Mouse (Mus musculus) kidney, postnatal 0 days (tissue): ENCODE measurements around the gene 1110032A03Rik. TPM values are rescaled to one million over a fixed set of nuclear protein-coding genes. Genes with fewer than 3 reads are reported as not detected.

ENCODE experiments used
- ATAC-seq: fragments of 200-750 bp; cut with Nextera tagmentation; replicated peaks from 2 replicates; pipeline ENCODE4 v1.8.0; 2017; ENCODE audit warnings: low read depth, moderate number of reproducible peaks, moderate TSS enrichment, moderate library complexity; ENCODE audit not compliant: low FRiP score
- DNase-seq: peaks from one replicate; pipeline ENCODE4 v3.0.0-alpha.2; 2016; ENCODE audit warnings: low spot score
- H3K27ac ChIP-seq: fragments of 300-500 bp; sonication (generic); 2 replicates; pipeline ENCODE4 v1.5.1; 2014; ENCODE audit warnings: mild to moderate bottlenecking
- H3K27me3 ChIP-seq: fragments of 300-500 bp; sonication (generic); 2 replicates; pipeline ENCODE4 v1.6.1; 2014; ENCODE audit warnings: low read length, mixed read lengths; ENCODE audit not compliant: insufficient read depth
- H3K36me3 ChIP-seq: fragments of 300-500 bp; sonication (generic); 2 replicates; pipeline ENCODE4 v1.6.1; 2014; ENCODE audit warnings: low read length, mixed read lengths; ENCODE audit not compliant: insufficient read depth
- H3K4me1 ChIP-seq: fragments of 300-500 bp; sonication (generic); replicated peaks from 2 replicates; pipeline ENCODE4 v1.6.1; 2014; ENCODE audit warnings: antibody characterized with exemption, low read length, mixed read lengths; ENCODE audit not compliant: insufficient read depth
- H3K4me2 ChIP-seq: fragments of 300-500 bp; sonication (generic); 2 replicates; pipeline ENCODE4 v1.6.1; 2014; ENCODE audit warnings: mild to moderate bottlenecking, low read length, moderate library complexity, mixed read lengths
- H3K4me3 ChIP-seq: fragments of 300-500 bp; sonication (generic); replicated peaks from 2 replicates; pipeline ENCODE4 v1.5.1; 2014; ENCODE audit warnings: low read depth, low read length
- H3K9ac ChIP-seq: fragments of 300-500 bp; sonication (generic); 2 replicates; pipeline ENCODE4 v1.6.1; 2014; ENCODE audit warnings: low read depth, low read length
- H3K9me3 ChIP-seq: fragments of 300-500 bp; sonication (generic); replicated peaks from 2 replicates; pipeline ENCODE4 v1.6.1; 2016; ENCODE audit warnings: low read length, inconsistent platforms, mixed read lengths
- CTCF ChIP-seq: IDR thresholded peaks from 2 replicates; pipeline ENCODE4 v1.5.1; 2016; ENCODE audit warnings: antibody characterized with exemption, low read depth, mild to moderate bottlenecking, moderate library complexity
- WGBS: fragments of 180-500 bp; shearing (Covaris S2); extraction: QIAGEN DNeasy Blood & Tissue Kit; methylation state at CpG from one replicate; pipeline ENCODE4 v1.1.7; 2014; 5-methylcytosine and 5-hydroxymethylcytosine counted together
- polyA plus RNA-seq: library from polyadenylated mRNA; unstranded; fragments of >200 nt; fragmentation: Nextera tagmentation; extraction: Ambion mirVana; gene quantifications from 2 replicates; pipeline ENCODE4 v1.2.1, GENCODE M21; 2015

Gene 1110032A03Rik
- polyA plus RNA-seq: 56.6 and 62.9 TPM in 2 replicates

DNA sequence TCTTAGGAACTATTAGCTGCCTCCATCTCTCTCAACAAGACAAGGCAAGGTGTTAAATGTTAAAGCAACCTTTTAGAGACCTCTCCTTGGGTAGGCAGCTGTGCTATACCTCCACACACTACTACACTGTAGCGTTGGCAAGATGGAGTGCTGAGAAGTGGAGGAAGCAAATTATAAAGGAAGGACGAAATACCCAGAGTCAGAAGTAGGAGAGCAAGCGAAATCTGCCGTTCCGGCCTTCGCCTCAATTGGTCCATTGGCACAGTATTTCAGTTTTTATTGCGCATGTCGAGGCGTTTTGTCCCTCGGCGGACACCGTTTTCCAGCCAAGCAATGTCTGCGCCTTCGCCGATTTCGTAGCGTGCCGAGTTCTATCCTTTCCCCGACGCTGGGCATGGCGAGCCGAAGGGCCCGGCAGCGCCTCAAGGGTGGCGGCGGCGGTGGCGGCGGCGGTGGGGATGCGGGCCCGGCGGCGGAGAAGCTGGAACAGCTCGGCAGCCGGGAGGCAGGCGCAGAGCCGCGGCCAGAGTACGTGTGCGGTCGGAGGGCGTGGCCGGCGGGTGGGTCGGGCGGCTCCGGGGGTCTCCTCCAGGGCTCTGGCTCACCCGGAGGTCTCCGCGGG, at the start of gene 1110032A03Rik, which contains the start of gene Alg9:
1110032A03Rik (minus strand) TSS at position 530 of the 622 bp plus-strand sequence.
Alg9 (plus strand) TSS at position 29 of the 622 bp plus-strand sequence.
- Histone ChIP-seq H3K4me2 (peak within 1 kb of the TSS; percentile 92), H3K9ac (peak within 1 kb of the TSS; percentile 91), H3K4me1 (no peaks in the 10 kb centered on the region), H3K9me3 (no peaks in the 10 kb centered on the region), H3K36me3 (0 out of 2 replicates have a peak, but pooled peaks cover 3% of the 10 kb centered on the region), H3K27ac (peak within 1 kb of the TSS; percentile 27), H3K4me3 (peak within 1 kb of the TSS; percentile 95), H3K27me3 (no peaks in the 10 kb centered on the region)
- WGBS: under 1% methylated on average over 48 of the region's 51 CpGs
- DNase-seq: peak; percentile 83
- ATAC-seq: peak; percentile 77
- TF ChIP-seq CTCF: no peak

DNA sequence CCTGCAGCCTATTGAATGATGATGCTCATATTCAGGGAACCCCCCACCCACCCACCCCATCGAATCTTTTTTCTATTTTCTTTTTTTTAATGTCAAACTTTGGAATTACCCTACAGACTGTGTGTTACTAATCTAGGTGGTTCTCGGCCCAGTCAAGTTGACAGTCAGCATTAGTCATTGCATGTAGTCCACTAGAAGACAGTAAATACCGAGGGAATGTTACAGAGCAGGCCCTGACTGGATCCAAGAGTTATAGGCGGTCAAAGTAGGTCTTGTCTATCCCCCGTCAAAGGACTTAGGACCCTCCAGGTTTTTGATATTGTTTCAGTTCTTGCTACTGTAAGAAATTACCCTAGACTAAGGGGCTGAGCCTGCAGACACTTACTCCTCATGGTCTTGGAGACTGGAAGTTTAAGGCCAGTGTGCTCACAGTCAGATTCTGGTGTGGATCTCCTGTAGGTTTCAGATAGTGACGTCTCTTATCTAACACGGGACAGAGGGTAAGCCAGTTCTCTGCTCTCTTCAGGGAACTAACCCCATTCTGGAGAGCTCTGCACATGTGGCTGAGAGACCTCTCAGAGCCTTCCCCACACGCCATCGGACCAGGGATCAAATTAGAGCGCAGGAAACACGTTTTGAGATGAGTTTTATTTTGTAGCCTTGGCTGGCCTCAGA, 48.6 kb upstream of the 1110032A03Rik start:
- TF ChIP-seq CTCF: no peak
- no peak overlapping the region for H3K4me3 ChIP-seq
- no peaks in the 10 kb centered on the region for H3K4me1 ChIP-seq
- H3K9ac ChIP-seq: no peak overlapping the region
- WGBS: 89% methylated on average over 11 of the region's 11 CpGs
- H3K27me3 ChIP-seq: no peaks in the 10 kb centered on the region
- H3K36me3 ChIP-seq: 0 out of 2 replicates have a peak, but pooled peaks cover 7% of the 10 kb centered on the region
- DNase-seq: no peak
- H3K9me3 ChIP-seq: no peaks in the 10 kb centered on the region
- no peak for ATAC-seq
- no peak overlapping the region for H3K27ac ChIP-seq
- no peak overlapping the region for H3K4me2 ChIP-seq

DNA sequence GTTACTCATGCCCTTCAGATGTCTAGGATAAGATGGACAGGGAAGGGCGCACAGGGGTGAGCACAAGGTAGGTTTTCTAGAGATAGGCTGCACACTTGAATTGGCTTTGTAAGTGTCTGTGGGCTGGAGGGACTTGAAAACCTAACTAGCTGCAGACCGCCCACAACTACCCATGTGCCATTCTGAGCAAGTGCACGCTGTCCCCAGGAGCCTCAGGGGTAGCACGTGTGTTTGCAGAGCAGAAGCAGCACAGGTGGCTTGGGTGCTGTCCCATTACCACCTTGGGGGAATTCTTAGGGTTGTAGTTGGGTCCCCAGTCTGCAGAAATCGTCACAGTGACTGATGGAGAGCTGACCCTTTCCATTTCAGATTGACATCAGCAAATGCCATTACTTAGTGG, 46.9 kb upstream of the 1110032A03Rik start:
- Histone ChIP-seq H3K4me2 (no peak overlapping the region), H3K9me3 (no peaks in the 10 kb centered on the region), H3K4me3 (no peak overlapping the region), H3K27me3 (no peaks in the 10 kb centered on the region), H3K36me3 (0 out of 2 replicates have a peak, but pooled peaks cover 7% of the 10 kb centered on the region), H3K4me1 (no peaks in the 10 kb centered on the region), H3K27ac (no peak overlapping the region), H3K9ac (no peak overlapping the region)
- no peak for TF ChIP-seq CTCF
- 98% methylated on average over 5 of the region's 5 CpGs for WGBS
- ATAC-seq: no peak
- no peak for DNase-seq

DNA sequence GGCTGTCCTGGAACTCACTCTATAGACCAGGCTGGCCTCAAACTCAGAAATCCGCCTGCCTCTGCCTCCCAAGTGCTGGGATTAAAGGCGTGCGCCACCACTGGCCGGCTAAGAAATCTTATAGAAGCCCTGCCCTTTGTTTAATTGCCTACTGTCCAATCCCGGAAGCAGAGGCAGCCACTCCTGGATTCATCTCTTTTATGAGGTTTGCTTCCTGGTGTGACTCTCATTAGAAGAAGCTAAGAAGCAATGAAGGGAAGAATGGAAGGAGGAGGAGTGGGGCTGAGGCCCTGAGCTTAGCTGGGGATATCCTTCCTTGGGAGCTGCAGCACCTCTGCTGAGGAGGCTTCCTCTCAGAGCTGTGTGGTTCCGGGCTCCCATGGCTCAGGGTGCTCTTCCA, 46.3 kb upstream of the 1110032A03Rik start:
- 0 out of 2 replicates have a peak, but pooled peaks cover 7% of the 10 kb centered on the region for H3K36me3 ChIP-seq
- H3K4me2 ChIP-seq: no peak overlapping the region
- H3K4me3 ChIP-seq: no peak overlapping the region
- H3K27ac ChIP-seq: no peak overlapping the region
- ATAC-seq (no peak), DNase-seq (no peak)
- no peaks in the 10 kb centered on the region for H3K4me1 ChIP-seq
- no peak overlapping the region for H3K9ac ChIP-seq
- H3K9me3 ChIP-seq: no peaks in the 10 kb centered on the region
- 90% methylated on average over 5 of the region's 6 CpGs for WGBS
- no peak for TF ChIP-seq CTCF
- H3K27me3 ChIP-seq: no peaks in the 10 kb centered on the region

DNA sequence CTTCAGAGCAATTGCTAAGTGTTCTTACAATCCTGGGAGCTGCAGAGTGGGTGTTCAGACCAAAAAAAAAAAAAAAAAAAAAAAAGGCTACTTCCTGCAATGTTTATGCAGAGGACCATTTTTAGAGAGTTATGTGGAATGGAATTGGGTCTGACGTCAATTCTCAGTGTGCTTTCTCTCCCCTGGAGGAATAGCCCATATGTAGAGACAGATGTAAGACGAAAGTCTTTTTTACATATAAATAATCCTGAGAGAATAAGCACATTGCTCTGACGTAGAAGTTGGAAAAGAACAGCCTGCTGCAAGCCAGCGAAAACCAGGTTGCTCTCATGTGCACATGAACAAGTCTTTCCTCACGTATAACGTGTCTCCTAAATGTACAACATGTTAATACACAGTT, 44.4 kb upstream of the 1110032A03Rik start:
- no peak for ATAC-seq
- 93% methylated on average over 6 of the region's 6 CpGs for WGBS
- H3K36me3 ChIP-seq: 0 out of 2 replicates have a peak, but pooled peaks cover 10% of the 10 kb centered on the region

DNA sequence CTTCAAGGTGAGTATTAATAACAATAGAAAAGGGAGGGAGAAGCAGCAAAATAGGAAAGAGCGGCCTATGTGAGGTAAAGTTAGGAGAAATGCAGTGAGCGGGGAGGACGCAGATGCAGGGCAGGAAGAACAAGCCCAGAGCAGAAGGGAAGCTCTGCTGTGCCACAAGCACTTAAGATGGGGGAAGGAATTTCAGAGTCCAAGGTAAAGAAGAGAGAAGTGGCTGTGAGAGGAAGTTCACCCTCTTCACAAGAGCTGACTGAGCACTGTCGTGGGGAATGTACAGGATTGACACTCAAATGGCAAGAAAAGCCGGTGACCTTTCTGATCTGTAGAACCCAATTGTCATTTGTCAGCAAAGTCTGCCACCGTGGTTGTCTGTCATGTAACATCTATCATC, 42.7 kb upstream of the 1110032A03Rik start:
- Histone ChIP-seq H3K4me2 (no peak overlapping the region), H3K27ac (no peak overlapping the region), H3K9me3 (no peaks in the 10 kb centered on the region), H3K27me3 (no peaks in the 10 kb centered on the region), H3K36me3 (peaks cover 19% of the 10 kb centered on the region), H3K9ac (no peak overlapping the region), H3K4me3 (no peak overlapping the region), H3K4me1 (no peaks in the 10 kb centered on the region)
- WGBS: 87% methylated on average over 6 of the region's 6 CpGs
- no peak for ATAC-seq
- no peak for TF ChIP-seq CTCF
- no peak for DNase-seq

More for the DNA sequence above, 44.4 kb upstream of the 1110032A03Rik start:
- no peak overlapping the region for H3K27ac ChIP-seq
- no peak for TF ChIP-seq CTCF
- no peaks in the 10 kb centered on the region for H3K9me3 ChIP-seq
- no peak overlapping the region for H3K4me2 ChIP-seq
- H3K9ac ChIP-seq: no peak overlapping the region
- H3K27me3 ChIP-seq: no peaks in the 10 kb centered on the region
- H3K4me1 ChIP-seq: no peaks in the 10 kb centered on the region
- no peak overlapping the region for H3K4me3 ChIP-seq
- no peak for DNase-seq
